Mouse (Mus musculus) heart, embryonic 14.5 days (tissue): ENCODE data around the gene Slc47a1. TPM values are rescaled to one million over a fixed set of nuclear protein-coding genes. Genes with fewer than 3 reads are reported as not detected.

Source experiments
- polyA plus RNA-seq: library from polyadenylated mRNA; unstranded; fragments of >200 nt; fragmentation: Nextera tagmentation; extraction: Ambion mirVana; gene quantifications from 2 replicates; pipeline ENCODE4 v1.2.1, GENCODE M21; 2014

Gene Slc47a1
- polyA plus RNA-seq, 1 experiment from 2014 or later, result 25.3 TPM

Other genes starting within 250 kb of the Slc47a1 start
- gene Usp22, start 203.3 kb downstream of the Slc47a1 start, polyA plus RNA-seq, result 92.2 and 92.5 TPM in 2 replicates
- gene Aldh3a1, start 170.8 kb downstream of the Slc47a1 start, polyA plus RNA-seq, result 0.45 and 0.53 TPM in 2 replicates
- gene Aldh3a2, start 110.9 kb downstream of the Slc47a1 start, polyA plus RNA-seq, result 35.7 and 43.8 TPM in 2 replicates
- 0.35 TPM in 1 of 2 replicates, not detected in the other for gene Slc47a2, start 35.5 kb downstream of the Slc47a1 start, polyA plus RNA-seq
- 0.15 TPM in 1 of 2 replicates, not detected in the other for gene Rnf112, start 75.8 kb upstream of the Slc47a1 start, polyA plus RNA-seq
- gene Mfap4, start 107.1 kb upstream of the Slc47a1 start, polyA plus RNA-seq, result 123 and 146 TPM in 2 replicates
- 18.6 and 23.2 TPM in 2 replicates for gene Mapk7, start 116.1 kb upstream of the Slc47a1 start, polyA plus RNA-seq
- 13.3 and 15.3 TPM in 2 replicates for gene B9d1, start 126.8 kb upstream of the Slc47a1 start, polyA plus RNA-seq
- 23.9 and 24.9 TPM in 2 replicates for gene Epn2, start 201.3 kb upstream of the Slc47a1 start, polyA plus RNA-seq